Mouse (Mus musculus) thymus, adult 2 months (tissue): ENCODE results near the gene Trim45.

Experiments
- CTCF ChIP-seq: fragments of 200-500 bp; IDR thresholded peaks from 2 replicates; pipeline ENCODE4 v1.5.1; 2012; ENCODE audit warnings: mild to moderate bottlenecking, control low read depth, low read length, moderate library complexity, borderline replicate concordance; ENCODE audit not compliant: control insufficient read depth, poor library complexity, insufficient read depth; ENCODE audit errors: extremely low read depth
- POLR2A ChIP-seq: fragments of 200-500 bp; IDR thresholded peaks from 2 replicates; pipeline ENCODE4 v1.6.1; 2012; ENCODE audit warnings: mild to moderate bottlenecking, low read length, control low read depth, moderate library complexity; ENCODE audit not compliant: control insufficient read depth, poor library complexity, insufficient read depth; ENCODE audit errors: extremely low read depth

- no peak for TF ChIP-seq CTCF
- TF ChIP-seq POLR2A = no peak
Measured at GRCm38 (mm10) chr3:100963849-100964542, 42.0 kb downstream of the Trim45 start.
